Mouse (Mus musculus) embryonic facial prominence, embryonic 10.5 days (tissue): ENCODE measurements around the gene Slc25a51. TPM values are rescaled to one million over a fixed set of nuclear protein-coding genes. Genes with fewer than 3 reads are reported as not detected.

Experiments
- DNase-seq: peaks from one replicate; pipeline ENCODE4 v3.0.0-alpha.2; 2017; ENCODE audit warnings: low spot score
- H3K27ac ChIP-seq: fragments of 300-500 bp; sonication (generic); replicated peaks from 2 replicates; pipeline ENCODE4 v1.5.1; 2016; ENCODE audit warnings: mild to moderate bottlenecking
- H3K27me3 ChIP-seq: fragments of 300-500 bp; sonication (generic); replicated peaks from 2 replicates; pipeline ENCODE4 v1.6.1; 2016; ENCODE audit warnings: low read depth, mild to moderate bottlenecking; ENCODE audit not compliant: poor library complexity, severe bottlenecking
- H3K36me3 ChIP-seq: fragments of 300-500 bp; sonication (generic); replicated peaks from 2 replicates; pipeline ENCODE4 v1.6.1; 2016; ENCODE audit warnings: mild to moderate bottlenecking, moderate library complexity
- H3K4me1 ChIP-seq: fragments of 300-500 bp; sonication (generic); 2 replicates; pipeline ENCODE4 v1.6.1; 2016
- H3K4me3 ChIP-seq: fragments of 300-500 bp; sonication (generic); 2 replicates; pipeline ENCODE4 v1.5.1; 2016; ENCODE audit warnings: mild to moderate bottlenecking, moderate library complexity
- H3K9me3 ChIP-seq: fragments of 300-500 bp; sonication (generic); 2 replicates; pipeline ENCODE4 v1.6.1; 2016; ENCODE audit warnings: mild to moderate bottlenecking
- WGBS: fragments of 180-500 bp; shearing (Covaris S2); methylation state at CpG from one replicate; pipeline ENCODE4 v1.1.7; 2016; 5-methylcytosine and 5-hydroxymethylcytosine counted together
- polyA plus RNA-seq: library from polyadenylated mRNA; unstranded; fragments of >200 nt; fragmentation: Nextera tagmentation; extraction: Ambion mirVana; gene quantifications from 2 replicates; pipeline ENCODE4 v1.2.1, GENCODE M21; 2016

The Slc25a51 gene
- polyA plus RNA-seq, 1 experiment from 2014 or later: 82.0 TPM

- no peak overlapping the region for H3K4me3 ChIP-seq
- 65% methylated on average over 5 of the region's 5 CpGs for WGBS
- H3K4me1 ChIP-seq: peaks cover 68% of the 10 kb centered on the region
- no peaks in the 10 kb centered on the region for H3K27me3 ChIP-seq
- H3K36me3 ChIP-seq: peaks cover 45% of the 10 kb centered on the region
- H3K27ac ChIP-seq: peak overlapping the region; percentile 67
- no peaks in the 10 kb centered on the region for H3K9me3 ChIP-seq
- DNase-seq: no peak
Observed at GRCm38 (mm10) chr4:45439281-45439680, 30.7 kb upstream of the Slc25a51 start.

GRCm38 (mm10) chr4:45437010-45437409, 28.4 kb upstream of the Slc25a51 start:
- 38% methylated on average over 3 of the region's 3 CpGs for WGBS
- Histone ChIP-seq H3K4me1 (peaks cover 83% of the 10 kb centered on the region), H3K27ac (peak overlapping the region; percentile 41), H3K36me3 (peaks cover 23% of the 10 kb centered on the region), H3K27me3 (no peaks in the 10 kb centered on the region), H3K9me3 (no peaks in the 10 kb centered on the region), H3K4me3 (no peak overlapping the region)
- DNase-seq: peak; percentile 52

GRCm38 (mm10) chr4:45436383-45436913, 27.9 kb upstream of the Slc25a51 start:
- peak; percentile 46 for DNase-seq
- Histone ChIP-seq H3K4me3 (no peak overlapping the region), H3K9me3 (no peaks in the 10 kb centered on the region), H3K27ac (peak overlapping the region; percentile 41), H3K36me3 (peaks cover 21% of the 10 kb centered on the region), H3K4me1 (peaks cover 88% of the 10 kb centered on the region), H3K27me3 (no peaks in the 10 kb centered on the region)
- WGBS: 59% methylated on average over 7 of the region's 7 CpGs

- no peak for DNase-seq
- no peaks in the 10 kb centered on the region for H3K27me3 ChIP-seq
- peaks cover 19% of the 10 kb centered on the region for H3K36me3 ChIP-seq
- H3K27ac ChIP-seq: peak overlapping the region; percentile 41
- H3K4me3 ChIP-seq: no peak overlapping the region
- H3K4me1 ChIP-seq: peaks cover 88% of the 10 kb centered on the region
- no peaks in the 10 kb centered on the region for H3K9me3 ChIP-seq
- 49% methylated on average over 2 of the region's 2 CpGs for WGBS
Observed at GRCm38 (mm10) chr4:45435899-45436298, 27.3 kb upstream of the Slc25a51 start.

GRCm38 (mm10) chr4:45434681-45435080, 26.1 kb upstream of the Slc25a51 start:
- Histone ChIP-seq H3K4me3 (no peak overlapping the region), H3K9me3 (no peaks in the 10 kb centered on the region), H3K27me3 (no peaks in the 10 kb centered on the region), H3K4me1 (peaks cover 79% of the 10 kb centered on the region), H3K27ac (peak overlapping the region; percentile 24), H3K36me3 (peaks cover 8% of the 10 kb centered on the region; the same call in 1 of the 2 replicates)
- DNase-seq: no peak
- 79% methylated on average over 4 of the region's 4 CpGs for WGBS

- Histone ChIP-seq H3K9me3 (no peaks in the 10 kb centered on the region), H3K4me1 (peaks cover 73% of the 10 kb centered on the region), H3K36me3 (peaks cover 8% of the 10 kb centered on the region; the same call in 1 of the 2 replicates), H3K4me3 (no peak overlapping the region), H3K27me3 (no peaks in the 10 kb centered on the region), H3K27ac (peak overlapping the region; percentile 58)
- WGBS: 83% methylated on average over 12 of the region's 12 CpGs
- no peak for DNase-seq
Observed at GRCm38 (mm10) chr4:45434071-45434470, 25.5 kb upstream of the Slc25a51 start.

- Histone ChIP-seq H3K27me3 (no peaks in the 10 kb centered on the region), H3K4me1 (peaks cover 64% of the 10 kb centered on the region), H3K36me3 (peaks cover 8% of the 10 kb centered on the region; the same call in 1 of the 2 replicates), H3K27ac (peak overlapping the region; percentile 59; the same call in 1 of the 2 replicates), H3K9me3 (no peaks in the 10 kb centered on the region), H3K4me3 (no peak overlapping the region)
- DNase-seq: no peak
- WGBS: 74% methylated on average over 3 of the region's 3 CpGs
Observed at GRCm38 (mm10) chr4:45431806-45432205, 23.2 kb upstream of the Slc25a51 start.

GRCm38 (mm10) chr4:45431316-45431715, 22.8 kb upstream of the Slc25a51 start:
- peaks cover 64% of the 10 kb centered on the region for H3K4me1 ChIP-seq
- WGBS: 88% methylated on average over 3 of the region's 3 CpGs
- no peak overlapping the region for H3K4me3 ChIP-seq
- no peaks in the 10 kb centered on the region for H3K27me3 ChIP-seq
- 0 out of 2 replicates have a peak overlapping the region, but pooled peaks have one; percentile 59 for H3K27ac ChIP-seq
- H3K36me3 ChIP-seq: peaks cover 8% of the 10 kb centered on the region; the same call in 1 of the 2 replicates
- no peaks in the 10 kb centered on the region for H3K9me3 ChIP-seq
- no peak for DNase-seq

- H3K36me3 ChIP-seq: peaks cover 14% of the 10 kb centered on the region; the same call in 1 of the 2 replicates
- WGBS: 84% methylated on average over 7 of the region's 7 CpGs
- peaks cover 52% of the 10 kb centered on the region for H3K4me1 ChIP-seq
- DNase-seq: no peak
- H3K9me3 ChIP-seq: no peaks in the 10 kb centered on the region
- no peaks in the 10 kb centered on the region for H3K27me3 ChIP-seq
- no peak overlapping the region for H3K4me3 ChIP-seq
- no peak overlapping the region for H3K27ac ChIP-seq
Observed at GRCm38 (mm10) chr4:45429451-45429850, 20.9 kb upstream of the Slc25a51 start.

- Histone ChIP-seq H3K4me3 (no peak overlapping the region), H3K27ac (0 out of 2 replicates have a peak overlapping the region, but pooled peaks have one; percentile 1), H3K36me3 (peaks cover 14% of the 10 kb centered on the region; the same call in 1 of the 2 replicates), H3K27me3 (no peaks in the 10 kb centered on the region), H3K9me3 (no peaks in the 10 kb centered on the region), H3K4me1 (peaks cover 46% of the 10 kb centered on the region)
- peak; percentile 58 for DNase-seq
- WGBS: 68% methylated on average over 13 of the region's 13 CpGs
Observed at GRCm38 (mm10) chr4:45426724-45427457, 18.3 kb upstream of the Slc25a51 start.

- Histone ChIP-seq H3K36me3 (0 out of 2 replicates have a peak, but pooled peaks cover 7% of the 10 kb centered on the region), H3K27me3 (no peaks in the 10 kb centered on the region), H3K27ac (peak overlapping the region; percentile 74), H3K4me1 (peaks cover 77% of the 10 kb centered on the region), H3K4me3 (no peak overlapping the region), H3K9me3 (no peaks in the 10 kb centered on the region)
- DNase-seq: peak; percentile 45
- WGBS: 21% methylated on average over 8 of the region's 8 CpGs
Observed at GRCm38 (mm10) chr4:45423406-45423805, 14.8 kb upstream of the Slc25a51 start.

- Histone ChIP-seq H3K36me3 (0 out of 2 replicates have a peak, but pooled peaks cover 7% of the 10 kb centered on the region), H3K27ac (no peak overlapping the region), H3K9me3 (no peaks in the 10 kb centered on the region), H3K4me1 (peaks cover 79% of the 10 kb centered on the region), H3K27me3 (no peaks in the 10 kb centered on the region), H3K4me3 (no peak overlapping the region)
- WGBS: 87% methylated on average over 10 of the region's 10 CpGs
- DNase-seq: no peak
Observed at GRCm38 (mm10) chr4:45422640-45423039, 14.1 kb upstream of the Slc25a51 start.
